Mouse (Mus musculus) small intestine, adult 2 months (tissue): ENCODE results near the gene Rcn3. TPM values are rescaled to one million over a fixed set of nuclear protein-coding genes. Genes with fewer than 3 reads are reported as not detected.
"Not testable (repeated sequence)": the region's sequence is repeated elsewhere in the genome, so short reads cannot be mapped to it uniquely, and the experiment has no call there.

Experiments
- H3K27ac ChIP-seq: fragments of 200-500 bp; 2 replicates; pipeline ENCODE4 v1.5.1; 2012; ENCODE audit warnings: low read depth, low read length, control low read depth, inconsistent platforms; ENCODE audit not compliant: insufficient read depth
- H3K27me3 ChIP-seq: fragments of 200-500 bp; 2 replicates; pipeline ENCODE4 v1.6.1; 2012; ENCODE audit warnings: mild to moderate bottlenecking, moderate library complexity, low read length, inconsistent platforms; ENCODE audit not compliant: control insufficient read depth, insufficient read depth
- H3K36me3 ChIP-seq: fragments of 200-500 bp; 2 replicates; pipeline ENCODE4 v1.6.1; 2012; ENCODE audit warnings: mild to moderate bottlenecking, low read length, control low read depth, inconsistent platforms; ENCODE audit not compliant: control insufficient read depth, insufficient read depth
- H3K4me1 ChIP-seq: fragments of 200-500 bp; 2 replicates; pipeline ENCODE4 v1.6.1; 2012; ENCODE audit warnings: low read length, inconsistent platforms, mixed read lengths; ENCODE audit not compliant: control insufficient read depth, insufficient read depth, insufficient read length
- H3K4me3 ChIP-seq: fragments of 200-500 bp; 2 replicates; pipeline ENCODE4 v1.5.1; 2012; ENCODE audit warnings: low read depth, mild to moderate bottlenecking, control low read depth, inconsistent platforms, low read length, moderate library complexity
- CTCF ChIP-seq: fragments of 200-500 bp; IDR thresholded peaks from 2 replicates; pipeline ENCODE4 v1.5.1; 2012; ENCODE audit warnings: low read depth, mild to moderate bottlenecking, control low read depth, inconsistent platforms, low read length, moderate library complexity, mixed read lengths; ENCODE audit not compliant: insufficient replicate concordance, insufficient read length; ENCODE audit errors: extremely low read depth
- POLR2A ChIP-seq: fragments of 200-500 bp; IDR thresholded peaks from 2 replicates; pipeline ENCODE4 v1.6.1; 2012; ENCODE audit warnings: low read depth, mild to moderate bottlenecking, control low read depth, inconsistent platforms, low read length, moderate library complexity
- WGBS: fragments of 180-500 bp; shearing (Covaris S2); methylation state at CpG from one replicate; pipeline ENCODE4 v1.1.7; 2018; 5-methylcytosine and 5-hydroxymethylcytosine counted together
- polyA plus RNA-seq: library from polyadenylated mRNA; depleted of rRNA; stranded (reverse); fragments of >200 nt; gene quantifications from 2 replicates; pipeline ENCODE4 v1.2.3, GENCODE M21; 2012

Rcn3 gene
- polyA plus RNA-seq, 1 experiment, result 49.9 TPM

DNA sequence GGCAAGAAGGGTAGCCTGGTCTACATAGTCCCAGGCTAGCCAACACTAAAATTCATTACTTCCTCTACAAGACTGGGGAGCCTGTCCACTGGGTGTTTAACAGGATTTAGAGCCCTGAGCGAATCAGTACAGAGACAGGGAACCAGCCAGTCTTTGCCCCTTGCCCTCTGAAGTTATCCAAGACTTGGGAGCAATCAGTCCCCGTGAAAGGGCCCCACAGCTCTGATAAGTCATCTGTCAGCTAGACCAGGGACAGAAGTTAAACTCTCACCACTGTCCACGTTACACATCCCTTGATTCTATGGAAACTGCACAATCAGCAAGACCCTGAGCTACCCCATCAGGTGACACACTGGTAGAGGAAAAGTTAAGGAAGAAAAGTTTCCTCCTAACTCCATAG, 20.5 kb upstream of the Rcn3 start:
- 27% methylated on average over 3 of the region's 3 CpGs for WGBS
- Histone ChIP-seq H3K4me3 (no peak overlapping the region), H3K27ac (no peak overlapping the region), H3K4me1 (peaks cover 2% of the 10 kb centered on the region; the same call in 1 of the 2 replicates), H3K27me3 (no peaks in the 10 kb centered on the region), H3K36me3 (no peaks in the 10 kb centered on the region)
- TF ChIP-seq POLR2A (no peak), CTCF (no peak)

GRCm38 (mm10) chr7:45111940-45112339, 19.9 kb upstream of the Rcn3 start:
- no peaks in the 10 kb centered on the region for H3K36me3 ChIP-seq
- 61% methylated on average over 2 of the region's 2 CpGs for WGBS
- peaks cover 2% of the 10 kb centered on the region; the same call in 1 of the 2 replicates for H3K4me1 ChIP-seq
- H3K27ac ChIP-seq, result no peak overlapping the region
- no peak overlapping the region for H3K4me3 ChIP-seq
- TF ChIP-seq CTCF (no peak), POLR2A (no peak)
- H3K27me3 ChIP-seq, result no peaks in the 10 kb centered on the region

DNA sequence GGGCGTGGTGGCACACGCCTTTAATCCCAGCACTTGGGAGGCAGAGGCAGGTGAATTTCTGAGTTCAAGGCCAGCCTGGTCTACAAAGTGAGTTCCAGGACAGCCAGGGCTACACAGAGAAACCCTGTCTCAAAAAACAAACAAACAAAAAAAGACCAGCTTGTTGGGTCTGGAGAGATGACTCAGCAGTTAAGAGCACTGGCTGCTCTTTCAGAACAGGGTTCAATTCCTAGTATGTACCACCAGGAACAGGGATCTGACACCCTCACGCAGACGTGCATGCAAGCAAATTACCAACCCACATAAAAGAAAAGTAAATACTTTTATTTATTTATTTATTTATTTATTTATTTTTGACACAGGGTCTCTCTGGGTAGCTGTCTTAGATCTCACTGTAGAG, 18.1 kb upstream of the Rcn3 start:
- 91% methylated on average over 4 of the region's 4 CpGs for WGBS
- H3K36me3 ChIP-seq, H3K4me3 ChIP-seq, H3K27ac ChIP-seq, H3K27me3 ChIP-seq: not testable (repeated sequence)
- H3K4me1 ChIP-seq, result peaks cover 13% of the 10 kb centered on the region; the same call in 1 of the 2 replicates

DNA sequence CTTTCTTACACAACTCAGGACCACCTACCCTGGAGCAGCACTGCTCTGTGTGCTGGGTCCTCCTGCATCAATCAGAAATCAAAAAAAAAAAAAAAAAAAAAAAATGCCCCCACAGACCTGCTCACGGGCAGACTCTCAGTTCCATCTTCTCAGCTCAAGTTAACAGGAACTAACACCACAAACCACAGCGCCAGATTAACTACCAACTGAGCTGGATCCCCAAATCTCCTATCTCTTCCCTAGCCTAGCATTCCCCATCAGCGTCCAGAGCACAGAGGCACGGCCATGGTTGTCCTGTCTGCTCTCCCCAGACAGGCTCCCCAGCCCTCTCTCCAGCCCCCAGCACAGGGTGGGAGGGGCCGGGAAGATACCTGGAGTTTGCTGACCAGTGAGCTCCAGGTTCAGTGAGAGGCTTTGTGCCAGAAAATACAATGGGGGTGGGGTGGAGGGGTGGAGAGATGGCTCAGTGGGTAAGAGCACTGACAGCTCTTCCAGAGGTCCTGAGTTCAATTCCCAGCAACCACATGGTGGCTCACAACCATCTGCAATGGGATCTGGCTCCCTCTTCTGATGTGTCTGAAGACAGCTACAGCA, 15.1 kb upstream of the Rcn3 start:
- Histone ChIP-seq H3K4me3 (no peak overlapping the region), H3K27ac (no peak overlapping the region), H3K36me3 (no peaks in the 10 kb centered on the region), H3K4me1 (peaks cover 28% of the 10 kb centered on the region), H3K27me3 (no peaks in the 10 kb centered on the region)
- WGBS, result 85% methylated on average over 5 of the region's 5 CpGs
- no peak for TF ChIP-seq POLR2A
- no peak for TF ChIP-seq CTCF

- Histone ChIP-seq H3K4me3 (no peak overlapping the region), H3K4me1 (peaks cover 31% of the 10 kb centered on the region), H3K27me3 (no peaks in the 10 kb centered on the region), H3K27ac (peak overlapping the region; percentile 99; the same call in 1 of the 2 replicates), H3K36me3 (0 out of 2 replicates have a peak, but pooled peaks cover 2% of the 10 kb centered on the region)
- TF ChIP-seq CTCF, result no peak
- TF ChIP-seq POLR2A, result no peak
- 86% methylated on average over 6 of the region's 6 CpGs for WGBS
These were observed 14.4 kb upstream of the Rcn3 start for GRCm38 (mm10) chr7:45106441-45106840.

GRCm38 (mm10) chr7:45105491-45105890, 13.5 kb upstream of the Rcn3 start:
- Histone ChIP-seq H3K36me3 (0 out of 2 replicates have a peak, but pooled peaks cover 2% of the 10 kb centered on the region), H3K4me3 (no peak overlapping the region), H3K27ac (peak overlapping the region; percentile 99), H3K4me1 (peaks cover 31% of the 10 kb centered on the region), H3K27me3 (no peaks in the 10 kb centered on the region)
- peak; percentile 19; the same call in 1 of the 2 replicates for TF ChIP-seq POLR2A
- TF ChIP-seq CTCF, result no peak
- 32% methylated on average over 8 of the region's 8 CpGs for WGBS

- H3K27ac ChIP-seq, result peak overlapping the region; percentile 99
- 0 out of 2 replicates have a peak, but pooled peaks cover 2% of the 10 kb centered on the region for H3K36me3 ChIP-seq
These were observed 12.9 kb upstream of the Rcn3 start for GRCm38 (mm10) chr7:45104941-45105340.

GRCm38 (mm10) chr7:45103652-45104180, 11.7 kb upstream of the Rcn3 start, which contains the start of gene Fcgrt:
Gene Fcgrt, minus strand, starts transcription at chr7:45103851.
- Histone ChIP-seq H3K27me3 (no peaks in the 10 kb centered on the region), H3K36me3 (0 out of 2 replicates have a peak, but pooled peaks cover 2% of the 10 kb centered on the region), H3K4me3 (peak within 1 kb of the TSS; percentile 64), H3K4me1 (peaks cover 31% of the 10 kb centered on the region), H3K27ac (peak within 1 kb of the TSS; percentile 82)
- TF ChIP-seq POLR2A (peak; percentile 60), CTCF (no peak)
- WGBS, result 5% methylated on average over 7 of the region's 7 CpGs

More at GRCm38 (mm10) chr7:45104941-45105340, 12.9 kb upstream of the Rcn3 start:
- Histone ChIP-seq H3K27me3 (no peaks in the 10 kb centered on the region), H3K4me3 (no peak overlapping the region), H3K4me1 (peaks cover 31% of the 10 kb centered on the region)
- WGBS, result 80% methylated on average over 5 of the region's 5 CpGs
- no peak for TF ChIP-seq POLR2A
- TF ChIP-seq CTCF, result no peak
